Mouse (Mus musculus) lung, postnatal 36 days (tissue): ENCODE measurements at regions not wholly inside any gene's neighbourhood (a gene's known extent, or its start where the extent isn't known, plus 50 kb on each side); places are given as distances from the start of the nearest gene placed in this dataset.

Experiments
- DNase-seq: peaks from one replicate; pipeline ENCODE4 v3.0.0; 2022; ENCODE audit warnings: mixed read lengths

GRCm38 (mm10) chr4:93444666-93445065, 109.4 kb upstream of the Tusc1 start:
- DNase-seq: no peak

- DNase-seq: no peak
Measured at GRCm38 (mm10) chr4:93438587-93439336, 103.5 kb upstream of the Tusc1 start.

- DNase-seq: no peak
Measured at GRCm38 (mm10) chr4:93437386-93438130, 102.2 kb upstream of the Tusc1 start.

GRCm38 (mm10) chr4:93412695-93413094, 77.4 kb upstream of the Tusc1 start:
- no peak for DNase-seq

GRCm38 (mm10) chr4:93406876-93407275, 71.6 kb upstream of the Tusc1 start:
- DNase-seq: no peak

GRCm38 (mm10) chr4:93400579-93400978, 65.3 kb upstream of the Tusc1 start:
- no peak for DNase-seq
